Mouse (Mus musculus) forelimb bud, embryonic 11.5 days (tissue): ENCODE data around the gene Galnt6.
"Not testable (repeated sequence)": the region's sequence is repeated elsewhere in the genome, so short reads cannot be mapped to it uniquely, and the experiment has no call there.

Source experiments
- DNase-seq: peaks from one replicate; pipeline ENCODE4 v3.0.0-alpha.2; 2012; ENCODE audit warnings: low read depth, low spot score

Galnt6 gene

GRCm38 (mm10) chr15:100729281-100729985, at the start of gene Galnt6:
Gene Galnt6, minus strand, starts transcription at chr15:100729376.
- no peak for DNase-seq

GRCm38 (mm10) chr15:100777020-100778016, 48.1 kb upstream of the Galnt6 start:
- DNase-seq: peak; percentile 14

GRCm38 (mm10) chr15:100776424-100776823, 47.2 kb upstream of the Galnt6 start:
- DNase-seq: no peak

- peak; percentile 27 for DNase-seq
Measured at GRCm38 (mm10) chr15:100775189-100776166, 46.3 kb upstream of the Galnt6 start.

GRCm38 (mm10) chr15:100773859-100774258, 44.7 kb upstream of the Galnt6 start:
- not testable (repeated sequence) for DNase-seq

- DNase-seq: no peak
Measured at GRCm38 (mm10) chr15:100772685-100773084, 43.5 kb upstream of the Galnt6 start.

GRCm38 (mm10) chr15:100770338-100770737, 41.2 kb upstream of the Galnt6 start:
- DNase-seq: no peak

- not testable (repeated sequence) for DNase-seq
Measured at GRCm38 (mm10) chr15:100769023-100769422, 39.8 kb upstream of the Galnt6 start.

GRCm38 (mm10) chr15:100767851-100768250, 38.7 kb upstream of the Galnt6 start:
- DNase-seq: no peak

- DNase-seq: no peak
Measured at GRCm38 (mm10) chr15:100766826-100767225, 37.6 kb upstream of the Galnt6 start.

GRCm38 (mm10) chr15:100764163-100764951, 35.2 kb upstream of the Galnt6 start:
- no peak for DNase-seq

GRCm38 (mm10) chr15:100762649-100763048, 33.5 kb upstream of the Galnt6 start:
- DNase-seq: peak; percentile 21

GRCm38 (mm10) chr15:100761419-100762185, 32.4 kb upstream of the Galnt6 start, which contains the start of gene Slc4a8:
Gene Slc4a8, plus strand, starts transcription at chr15:100761747.
- peak; percentile 92 for DNase-seq

- peak; percentile 28 for DNase-seq
Measured at GRCm38 (mm10) chr15:100761036-100761418, 31.9 kb upstream of the Galnt6 start.

- no peak for DNase-seq
Measured at GRCm38 (mm10) chr15:100759286-100759685, 30.1 kb upstream of the Galnt6 start.

GRCm38 (mm10) chr15:100757527-100757978, 28.4 kb upstream of the Galnt6 start:
- peak; percentile 80 for DNase-seq

- no peak for DNase-seq
Measured at GRCm38 (mm10) chr15:100755881-100756624, 26.9 kb upstream of the Galnt6 start.

- DNase-seq: no peak
Measured at GRCm38 (mm10) chr15:100755498-100755859, 26.3 kb upstream of the Galnt6 start.
